Mouse (Mus musculus): Measurements from ENCODE around the gene C2cd2. TPM values are rescaled to one million over a fixed set of nuclear protein-coding genes. Genes with fewer than 3 reads are reported as not detected.

C2cd2 gene
- polyA plus RNA-seq, 1 experiment: not detected

GRCm38 (mm10) chr16:97977722-97978121, 15.3 kb upstream of the C2cd2 start:
- 98% methylated on average over 3 of the region's 3 CpGs for WGBS
- H3K4me1 ChIP-seq (ENCODE audit: control insufficient read depth, insufficient read depth, low read length): no peaks in the 10 kb centered on the region

GRCm38 (mm10) chr16:97977277-97977676, 14.9 kb upstream of the C2cd2 start:
- no peak overlapping the region for H3K4me3 ChIP-seq (ENCODE audit: insufficient read depth, low read depth, low read length)
- 70% methylated on average over 1 of the region's 1 CpGs for WGBS
- no peak for TF ChIP-seq CTCF (IDR thresholded peaks at IDR 0.05; ENCODE audit: insufficient read depth, low read depth, low read length)
- no peak for TF ChIP-seq POLR2A (IDR thresholded peaks at IDR 0.05; ENCODE audit: insufficient read depth, low read depth, low read length)
- H3K4me1 ChIP-seq (ENCODE audit: control insufficient read depth, insufficient read depth, low read length): no peaks in the 10 kb centered on the region
- H3K27ac ChIP-seq (ENCODE audit: insufficient read depth, low read depth, low read length): no peak overlapping the region

More at GRCm38 (mm10) chr16:97977722-97978121, 15.3 kb upstream of the C2cd2 start:
- H3K27ac ChIP-seq (ENCODE audit: insufficient read depth, low read depth, low read length): no peak overlapping the region
- TF ChIP-seq POLR2A (IDR thresholded peaks at IDR 0.05; ENCODE audit: insufficient read depth, low read depth, low read length): no peak
- no peak for TF ChIP-seq CTCF (IDR thresholded peaks at IDR 0.05; ENCODE audit: insufficient read depth, low read depth, low read length)
- H3K4me3 ChIP-seq (ENCODE audit: insufficient read depth, low read depth, low read length): no peak overlapping the region

- Histone ChIP-seq H3K27ac (ENCODE audit: insufficient read depth, low read depth, low read length) (no peak overlapping the region), H3K4me3 (ENCODE audit: insufficient read depth, low read depth, low read length) (no peak overlapping the region), H3K4me1 (ENCODE audit: control insufficient read depth, insufficient read depth, low read length) (no peaks in the 10 kb centered on the region)
- TF ChIP-seq CTCF (IDR thresholded peaks at IDR 0.05; ENCODE audit: insufficient read depth, low read depth, low read length) (no peak), POLR2A (IDR thresholded peaks at IDR 0.05; ENCODE audit: insufficient read depth, low read depth, low read length) (no peak)
- 68% methylated on average over 3 of the region's 3 CpGs for WGBS
These were observed 1.6 kb upstream of the C2cd2 start for GRCm38 (mm10) chr16:97963956-97964540.

GRCm38 (mm10) chr16:97961381-97962150, 832 bp downstream of the C2cd2 start:
- Histone ChIP-seq H3K4me3 (ENCODE audit: insufficient read depth, low read depth, low read length) (peak overlapping the region; percentile 86), H3K27ac (ENCODE audit: insufficient read depth, low read depth, low read length) (peak overlapping the region; percentile 43; the same call in 1 of the 2 replicates), H3K4me1 (ENCODE audit: control insufficient read depth, insufficient read depth, low read length) (no peaks in the 10 kb centered on the region)
- WGBS: 4% methylated on average over 36 of the region's 36 CpGs
- TF ChIP-seq CTCF (IDR thresholded peaks at IDR 0.05; ENCODE audit: insufficient read depth, low read depth, low read length): no peak
- no peak for TF ChIP-seq POLR2A (IDR thresholded peaks at IDR 0.05; ENCODE audit: insufficient read depth, low read depth, low read length)

GRCm38 (mm10) chr16:97960348-97960747, 2.0 kb downstream of the C2cd2 start:
- no peak overlapping the region for H3K4me3 ChIP-seq (ENCODE audit: insufficient read depth, low read depth, low read length)
- WGBS: 78% methylated on average over 3 of the region's 3 CpGs
- no peaks in the 10 kb centered on the region for H3K4me1 ChIP-seq (ENCODE audit: control insufficient read depth, insufficient read depth, low read length)
- no peak for TF ChIP-seq POLR2A (IDR thresholded peaks at IDR 0.05; ENCODE audit: insufficient read depth, low read depth, low read length)
- no peak for TF ChIP-seq CTCF (IDR thresholded peaks at IDR 0.05; ENCODE audit: insufficient read depth, low read depth, low read length)
- H3K27ac ChIP-seq (ENCODE audit: insufficient read depth, low read depth, low read length): no peak overlapping the region

GRCm38 (mm10) chr16:97958401-97958973, 3.9 kb downstream of the C2cd2 start:
- H3K4me3 ChIP-seq (ENCODE audit: insufficient read depth, low read depth, low read length): no peak overlapping the region
- TF ChIP-seq POLR2A (IDR thresholded peaks at IDR 0.05; ENCODE audit: insufficient read depth, low read depth, low read length): no peak
- TF ChIP-seq CTCF (IDR thresholded peaks at IDR 0.05; ENCODE audit: insufficient read depth, low read depth, low read length): no peak
- no peaks in the 10 kb centered on the region for H3K4me1 ChIP-seq (ENCODE audit: control insufficient read depth, insufficient read depth, low read length)
- no peak overlapping the region for H3K27ac ChIP-seq (ENCODE audit: insufficient read depth, low read depth, low read length)

GRCm38 (mm10) chr16:97957626-97958025, 4.8 kb downstream of the C2cd2 start:
- no peak for TF ChIP-seq CTCF (IDR thresholded peaks at IDR 0.05; ENCODE audit: insufficient read depth, low read depth, low read length)
- TF ChIP-seq POLR2A (IDR thresholded peaks at IDR 0.05; ENCODE audit: insufficient read depth, low read depth, low read length): no peak
- Histone ChIP-seq H3K4me1 (ENCODE audit: control insufficient read depth, insufficient read depth, low read length) (no peaks in the 10 kb centered on the region), H3K4me3 (ENCODE audit: insufficient read depth, low read depth, low read length) (no peak overlapping the region), H3K27ac (ENCODE audit: insufficient read depth, low read depth, low read length) (no peak overlapping the region)

GRCm38 (mm10) chr16:97956011-97956410, 6.4 kb downstream of the C2cd2 start:
- H3K4me3 ChIP-seq (ENCODE audit: insufficient read depth, low read depth, low read length): no peak overlapping the region
- TF ChIP-seq POLR2A (IDR thresholded peaks at IDR 0.05; ENCODE audit: insufficient read depth, low read depth, low read length) (no peak), CTCF (IDR thresholded peaks at IDR 0.05; ENCODE audit: insufficient read depth, low read depth, low read length) (no peak)
- no peak overlapping the region for H3K27ac ChIP-seq (ENCODE audit: insufficient read depth, low read depth, low read length)
- WGBS: 89% methylated on average over 2 of the region's 2 CpGs
- no peaks in the 10 kb centered on the region for H3K4me1 ChIP-seq (ENCODE audit: control insufficient read depth, insufficient read depth, low read length)

- 77% methylated on average over 2 of the region's 2 CpGs for WGBS
- H3K27ac ChIP-seq (ENCODE audit: insufficient read depth, low read depth, low read length): no peak overlapping the region
- TF ChIP-seq POLR2A (IDR thresholded peaks at IDR 0.05; ENCODE audit: insufficient read depth, low read depth, low read length) (no peak), CTCF (IDR thresholded peaks at IDR 0.05; ENCODE audit: insufficient read depth, low read depth, low read length) (no peak)
- H3K4me3 ChIP-seq (ENCODE audit: insufficient read depth, low read depth, low read length): no peak overlapping the region
- H3K4me1 ChIP-seq (ENCODE audit: control insufficient read depth, insufficient read depth, low read length): no peaks in the 10 kb centered on the region
These were observed 9.1 kb downstream of the C2cd2 start for GRCm38 (mm10) chr16:97953300-97953699.

All from olfactory bulb, adult 2 months (tissue).